Mouse (Mus musculus) erythroblast, embryonic 14.5 days (primary cell): ENCODE measurements around the gene Rasa2.

Experiments
- GATA1 ChIP-seq: IDR thresholded peaks from 2 replicates; pipeline ENCODE4 v1.6.1; 2012; ENCODE audit warnings: low read length, inconsistent platforms, mixed read lengths
- TAL1 ChIP-seq: IDR thresholded peaks from 3 replicates; pipeline ENCODE4 v1.6.1; 2012; ENCODE audit warnings: low read length, inconsistent platforms, mixed read lengths

DNA sequence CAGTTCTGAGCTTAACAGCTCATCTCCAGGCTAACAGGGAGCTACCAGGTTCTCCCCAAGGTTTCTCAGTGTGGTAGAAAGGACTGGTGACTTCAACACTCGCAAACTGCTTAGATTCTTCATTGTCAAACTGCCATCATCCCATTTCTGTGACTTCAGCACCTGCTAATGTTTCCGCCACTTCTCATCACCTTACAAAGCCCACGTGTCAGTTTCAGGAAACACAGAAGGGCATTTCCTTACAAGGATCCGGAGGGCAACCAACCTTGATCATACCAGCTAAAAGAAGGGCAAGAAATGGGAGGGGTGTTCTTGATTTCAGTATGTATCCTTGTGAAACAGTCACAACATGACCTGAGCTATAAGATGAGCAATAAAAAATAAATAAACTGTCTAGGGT, 2.3 kb downstream of the Rasa2 start:
- TF ChIP-seq GATA1 (no peak), TAL1 (no peak)
